Mouse (Mus musculus) forebrain, embryonic 14.5 days (tissue): ENCODE results near the gene Piga. TPM values are rescaled to one million over a fixed set of nuclear protein-coding genes. Genes with fewer than 3 reads are reported as not detected.

ENCODE experiments used
- ATAC-seq: fragments of 200-750 bp; cut with Nextera tagmentation; 2 replicates; pipeline ENCODE4 v1.8.0; 2017; ENCODE audit warnings: mild to moderate bottlenecking, moderate library complexity
- DNase-seq: peaks from one replicate; pipeline ENCODE4 v3.0.0-alpha.2; 2015; ENCODE audit warnings: low spot score
- H3K27ac ChIP-seq: fragments of 300-500 bp; sonication (generic); 2 replicates; pipeline ENCODE4 v1.5.1; 2014; ENCODE audit warnings: low read depth, mild to moderate bottlenecking, control low read depth, low read length, moderate library complexity
- H3K27me3 ChIP-seq: fragments of 300-500 bp; sonication (generic); replicated peaks from 2 replicates; pipeline ENCODE4 v1.6.1; 2014; ENCODE audit warnings: low read length, control low read depth, mixed read lengths; ENCODE audit not compliant: control insufficient read depth, insufficient read depth
- H3K36me3 ChIP-seq: fragments of 300-500 bp; sonication (generic); 2 replicates; pipeline ENCODE4 v1.6.1; 2014; ENCODE audit warnings: low read length, control low read depth; ENCODE audit not compliant: control insufficient read depth, insufficient read depth
- H3K4me1 ChIP-seq: fragments of 300-500 bp; sonication (generic); 2 replicates; pipeline ENCODE4 v1.6.1; 2014; ENCODE audit warnings: antibody characterized with exemption, low read length, control low read depth; ENCODE audit not compliant: control insufficient read depth, insufficient read depth
- H3K4me2 ChIP-seq: fragments of 300-500 bp; sonication (generic); 2 replicates; pipeline ENCODE4 v1.6.1; 2014; ENCODE audit warnings: mild to moderate bottlenecking, control low read depth, low read length
- H3K4me3 ChIP-seq: fragments of 300-500 bp; sonication (generic); 2 replicates; pipeline ENCODE4 v1.5.1; 2014; ENCODE audit warnings: low read depth, low read length, control low read depth
- H3K9ac ChIP-seq: fragments of 300-500 bp; sonication (generic); 2 replicates; pipeline ENCODE4 v1.6.1; 2014; ENCODE audit warnings: mild to moderate bottlenecking, low read length, control low read depth, moderate library complexity
- H3K9me3 ChIP-seq: fragments of 300-500 bp; sonication (generic); replicated peaks from 2 replicates; pipeline ENCODE4 v1.6.1; 2016; ENCODE audit warnings: low read length, control low read depth, mixed read lengths; ENCODE audit not compliant: control insufficient read depth
- WGBS: fragments of 180-500 bp; shearing (Covaris S2); extraction: QIAGEN DNeasy Blood & Tissue Kit; methylation state at CpG from one replicate; pipeline ENCODE4 v1.1.7; 2014; 5-methylcytosine and 5-hydroxymethylcytosine counted together
- polyA plus RNA-seq: library from polyadenylated mRNA; unstranded; fragments of >200 nt; fragmentation: Nextera tagmentation; extraction: Ambion mirVana; gene quantifications from 2 replicates; pipeline ENCODE4 v1.2.1, GENCODE M21; 2014

The Piga gene
- polyA plus RNA-seq, 1 experiment from 2014 or later: 7.7 TPM

- DNase-seq: no peak
- no peak overlapping the region for H3K27ac ChIP-seq
- H3K9me3 ChIP-seq: no peaks in the 10 kb centered on the region
- 86% methylated on average over 3 of the region's 3 CpGs for WGBS
- H3K9ac ChIP-seq: no peak overlapping the region
- no peaks in the 10 kb centered on the region for H3K4me1 ChIP-seq
- H3K4me3 ChIP-seq: no peak overlapping the region
- H3K4me2 ChIP-seq: no peak overlapping the region
- H3K36me3 ChIP-seq: no peaks in the 10 kb centered on the region
- no peak for ATAC-seq
- H3K27me3 ChIP-seq: no peaks in the 10 kb centered on the region
These were observed 21.1 kb downstream of the Piga start for GRCm38 (mm10) chrX:164440703-164441102.

GRCm38 (mm10) chrX:164441306-164441705 lies 21.7 kb downstream of the Piga start:
- Histone ChIP-seq H3K9ac (no peak overlapping the region), H3K4me2 (no peak overlapping the region), H3K4me1 (no peaks in the 10 kb centered on the region), H3K9me3 (no peaks in the 10 kb centered on the region), H3K36me3 (no peaks in the 10 kb centered on the region), H3K27me3 (no peaks in the 10 kb centered on the region), H3K27ac (no peak overlapping the region), H3K4me3 (no peak overlapping the region)
- DNase-seq (no peak), ATAC-seq (no peak)
- 86% methylated on average over 3 of the region's 3 CpGs for WGBS

- ATAC-seq (no peak), DNase-seq (no peak)
- Histone ChIP-seq H3K27me3 (no peaks in the 10 kb centered on the region), H3K4me2 (no peak overlapping the region), H3K9ac (no peak overlapping the region), H3K4me1 (no peaks in the 10 kb centered on the region), H3K27ac (no peak overlapping the region), H3K9me3 (no peaks in the 10 kb centered on the region), H3K4me3 (no peak overlapping the region), H3K36me3 (no peaks in the 10 kb centered on the region)
- WGBS: 89% methylated on average over 12 of the region's 12 CpGs
These were observed 26.0 kb downstream of the Piga start for GRCm38 (mm10) chrX:164445601-164446000.

GRCm38 (mm10) chrX:164446106-164446551 lies 26.5 kb downstream of the Piga start:
- ATAC-seq (no peak), DNase-seq (no peak)
- no peak overlapping the region for H3K27ac ChIP-seq
- H3K9ac ChIP-seq: no peak overlapping the region
- no peak overlapping the region for H3K4me3 ChIP-seq
- H3K27me3 ChIP-seq: no peaks in the 10 kb centered on the region
- no peaks in the 10 kb centered on the region for H3K36me3 ChIP-seq
- no peak overlapping the region for H3K4me2 ChIP-seq
- WGBS: 83% methylated on average over 10 of the region's 10 CpGs
- no peaks in the 10 kb centered on the region for H3K9me3 ChIP-seq
- no peaks in the 10 kb centered on the region for H3K4me1 ChIP-seq

GRCm38 (mm10) chrX:164446835-164447681 lies 27.5 kb downstream of the Piga start:
- Histone ChIP-seq H3K27ac (no peak overlapping the region), H3K4me1 (no peaks in the 10 kb centered on the region), H3K36me3 (no peaks in the 10 kb centered on the region), H3K9me3 (no peaks in the 10 kb centered on the region), H3K9ac (no peak overlapping the region), H3K27me3 (no peaks in the 10 kb centered on the region), H3K4me2 (no peak overlapping the region), H3K4me3 (no peak overlapping the region)
- DNase-seq (no peak), ATAC-seq (no peak)
- WGBS: 90% methylated on average over 9 of the region's 9 CpGs

GRCm38 (mm10) chrX:164447682-164448071 lies 28.1 kb downstream of the Piga start:
- no peak overlapping the region for H3K4me3 ChIP-seq
- no peaks in the 10 kb centered on the region for H3K9me3 ChIP-seq
- ATAC-seq (no peak), DNase-seq (no peak)
- H3K27ac ChIP-seq: no peak overlapping the region
- H3K4me1 ChIP-seq: no peaks in the 10 kb centered on the region
- no peaks in the 10 kb centered on the region for H3K36me3 ChIP-seq
- H3K4me2 ChIP-seq: no peak overlapping the region
- no peak overlapping the region for H3K9ac ChIP-seq
- WGBS: 74% methylated on average over 2 of the region's 2 CpGs
- no peaks in the 10 kb centered on the region for H3K27me3 ChIP-seq

GRCm38 (mm10) chrX:164449201-164449600 lies 29.6 kb downstream of the Piga start:
- Histone ChIP-seq H3K36me3 (no peaks in the 10 kb centered on the region), H3K4me1 (no peaks in the 10 kb centered on the region), H3K9ac (no peak overlapping the region), H3K4me3 (no peak overlapping the region), H3K27ac (no peak overlapping the region), H3K27me3 (no peaks in the 10 kb centered on the region), H3K4me2 (no peak overlapping the region), H3K9me3 (no peaks in the 10 kb centered on the region)
- DNase-seq (peak; percentile 72), ATAC-seq (no peak)
- WGBS: 52% methylated on average over 3 of the region's 3 CpGs

- no peaks in the 10 kb centered on the region for H3K4me1 ChIP-seq
- H3K4me2 ChIP-seq: no peak overlapping the region
- H3K4me3 ChIP-seq: no peak overlapping the region
- no peaks in the 10 kb centered on the region for H3K9me3 ChIP-seq
- 79% methylated on average over 6 of the region's 6 CpGs for WGBS
- no peak overlapping the region for H3K9ac ChIP-seq
- H3K27me3 ChIP-seq: no peaks in the 10 kb centered on the region
- ATAC-seq (no peak), DNase-seq (no peak)
- no peak overlapping the region for H3K27ac ChIP-seq
- H3K36me3 ChIP-seq: no peaks in the 10 kb centered on the region
These were observed 39.8 kb downstream of the Piga start for GRCm38 (mm10) chrX:164459205-164459878.
